Mouse (Mus musculus) myocyte (in vitro differentiated cells): Measurements from ENCODE around the gene Zfp93.

ENCODE experiments used
- CEBPB ChIP-seq: IDR thresholded peaks from 2 replicates; pipeline ENCODE4 v1.6.1; 2011; ENCODE audit warnings: mild to moderate bottlenecking, moderate library complexity; ENCODE audit not compliant: poor library complexity, insufficient read depth, severe bottlenecking
- MYOG ChIP-seq, 3 experiments: IDR thresholded peaks; one replicate each; pipeline ENCODE4 v1.6.1; 2011; ENCODE audit warnings: control low read depth in 2 of 3, low read depth in 2 of 3, mild to moderate bottlenecking in 2 of 3; ENCODE audit not compliant: insufficient read length in 2 of 3, control insufficient read depth in 1 of 3, insufficient read depth in 1 of 3
- POLR2A ChIP-seq: IDR thresholded peaks from one replicate; pipeline ENCODE4 v1.6.1; 2011; ENCODE audit warnings: low read depth, mild to moderate bottlenecking, control low read depth, moderate library complexity; ENCODE audit not compliant: insufficient read length
- POLR2AphosphoS2 ChIP-seq: IDR thresholded peaks from one replicate; pipeline ENCODE4 v1.6.1; 2011; ENCODE audit warnings: low read depth, control low read depth; ENCODE audit not compliant: insufficient read length
- USF1 ChIP-seq: IDR thresholded peaks from one replicate; pipeline ENCODE4 v1.6.1; 2011; ENCODE audit warnings: low read depth, mild to moderate bottlenecking, control low read depth, moderate library complexity

- no peak for TF ChIP-seq MYOG (IDR thresholded peaks at IDR 0.05; ENCODE audit: control insufficient read depth in 1 of 3, insufficient read depth in 1 of 3, insufficient read length in 2 of 3, low read depth in 2 of 3)
- no peak for TF ChIP-seq POLR2A
- TF ChIP-seq CEBPB = no peak
- TF ChIP-seq POLR2AphosphoS2 = no peak
- TF ChIP-seq USF1 = no peak
Measured at GRCm38 (mm10) chr7:24291387-24292090, 21.3 kb downstream of the Zfp93 start.
